Mouse (Mus musculus): Measurements from ENCODE around the gene 1700067K01Rik.

1700067K01Rik gene

GRCm38 (mm10) chr8:84052746-84053145 lies 51.4 kb downstream of the 1700067K01Rik start:
- in situ Hi-C loops (cut with MboI, MseI), result loop anchor here (5.0 kb wide), 1 partner anchor 40 kb away; no protein-coding TSS in a partner anchor

GRCm38 (mm10) chr8:84053229-84053628 lies 51.9 kb downstream of the 1700067K01Rik start:
- in situ Hi-C loops (cut with MboI, MseI), result loop anchor here (5.0 kb wide), 1 partner anchor 39 kb away; no protein-coding TSS in a partner anchor

Measured in T-helper 1 cell (primary cell).